Mouse (Mus musculus): ENCODE results near the gene Krt86. TPM values are rescaled to one million over a fixed set of nuclear protein-coding genes. Genes with fewer than 3 reads are reported as not detected.

The Krt86 gene
- polyA plus RNA-seq, 1 experiment: not detected

GRCm38 (mm10) chr15:101479666-101480060 is 6.4 kb downstream of the Krt86 start:
- no peaks in the 10 kb centered on the region for H3K27me3 ChIP-seq (ENCODE audit: control insufficient read depth, insufficient read depth, low read length)
- TF ChIP-seq CTCF (IDR thresholded peaks at IDR 0.05; ENCODE audit: borderline replicate concordance, insufficient read depth, low read depth, low read length) (no peak), POLR2A (IDR thresholded peaks at IDR 0.05; ENCODE audit: borderline replicate concordance, insufficient read depth, low read length) (no peak)
- no peak overlapping the region for H3K27ac ChIP-seq (ENCODE audit: insufficient read depth, low read length)
- H3K4me3 ChIP-seq (replicated peaks; ENCODE audit: insufficient read depth, low read depth, low read length): no peak overlapping the region
- 26% methylated on average over 11 of the region's 11 CpGs for WGBS
- no peaks in the 10 kb centered on the region; the same call in 1 of the 2 replicates for H3K4me1 ChIP-seq (ENCODE audit: control insufficient read depth, insufficient read depth, low read length)
- no peak for DNase-seq

- Histone ChIP-seq H3K27me3 (ENCODE audit: control insufficient read depth, insufficient read depth, low read length) (no peaks in the 10 kb centered on the region), H3K4me1 (ENCODE audit: control insufficient read depth, insufficient read depth, low read length) (no peaks in the 10 kb centered on the region; the same call in 1 of the 2 replicates), H3K4me3 (replicated peaks; ENCODE audit: insufficient read depth, low read depth, low read length) (no peak overlapping the region), H3K27ac (ENCODE audit: insufficient read depth, low read length) (no peak overlapping the region)
- 44% methylated on average over 4 of the region's 4 CpGs for WGBS
- TF ChIP-seq CTCF (IDR thresholded peaks at IDR 0.05; ENCODE audit: borderline replicate concordance, insufficient read depth, low read depth, low read length) (no peak), POLR2A (IDR thresholded peaks at IDR 0.05; ENCODE audit: borderline replicate concordance, insufficient read depth, low read length) (no peak)
- no peak for DNase-seq
Measured at GRCm38 (mm10) chr15:101482056-101482455, 8.8 kb downstream of the Krt86 start.

- WGBS: 88% methylated on average over 1 of the region's 1 CpGs
- Histone ChIP-seq H3K27me3 (ENCODE audit: control insufficient read depth, insufficient read depth, low read length) (no peaks in the 10 kb centered on the region), H3K4me3 (replicated peaks; ENCODE audit: insufficient read depth, low read depth, low read length) (no peak overlapping the region), H3K27ac (ENCODE audit: insufficient read depth, low read length) (no peak overlapping the region), H3K4me1 (ENCODE audit: control insufficient read depth, insufficient read depth, low read length) (no peaks in the 10 kb centered on the region; the same call in 1 of the 2 replicates)
- no peak for DNase-seq
- TF ChIP-seq CTCF (IDR thresholded peaks at IDR 0.05; ENCODE audit: borderline replicate concordance, insufficient read depth, low read depth, low read length) (no peak), POLR2A (IDR thresholded peaks at IDR 0.05; ENCODE audit: borderline replicate concordance, insufficient read depth, low read length) (no peak)
Measured at GRCm38 (mm10) chr15:101483646-101484045, 10.4 kb downstream of the Krt86 start.

- no peak overlapping the region for H3K27ac ChIP-seq (ENCODE audit: insufficient read depth, low read length)
- DNase-seq: no peak
- 89% methylated on average over 1 of the region's 1 CpGs for WGBS
- no peak overlapping the region for H3K4me3 ChIP-seq (replicated peaks; ENCODE audit: insufficient read depth, low read depth, low read length)
- no peak for TF ChIP-seq POLR2A (IDR thresholded peaks at IDR 0.05; ENCODE audit: borderline replicate concordance, insufficient read depth, low read length)
- no peak for TF ChIP-seq CTCF (IDR thresholded peaks at IDR 0.05; ENCODE audit: borderline replicate concordance, insufficient read depth, low read depth, low read length)
- H3K27me3 ChIP-seq (ENCODE audit: control insufficient read depth, insufficient read depth, low read length): no peaks in the 10 kb centered on the region
- H3K4me1 ChIP-seq (ENCODE audit: control insufficient read depth, insufficient read depth, low read length): no peaks in the 10 kb centered on the region
Measured at GRCm38 (mm10) chr15:101484939-101485338, 11.7 kb downstream of the Krt86 start.

- Histone ChIP-seq H3K27me3 (ENCODE audit: control insufficient read depth, insufficient read depth, low read length) (no peaks in the 10 kb centered on the region), H3K4me3 (replicated peaks; ENCODE audit: insufficient read depth, low read depth, low read length) (no peak overlapping the region), H3K4me1 (ENCODE audit: control insufficient read depth, insufficient read depth, low read length) (no peaks in the 10 kb centered on the region), H3K27ac (ENCODE audit: insufficient read depth, low read length) (no peak overlapping the region)
- TF ChIP-seq POLR2A (IDR thresholded peaks at IDR 0.05; ENCODE audit: borderline replicate concordance, insufficient read depth, low read length) (no peak), CTCF (IDR thresholded peaks at IDR 0.05; ENCODE audit: borderline replicate concordance, insufficient read depth, low read depth, low read length) (no peak)
- DNase-seq: no peak
- 88% methylated on average over 11 of the region's 11 CpGs for WGBS
Measured at GRCm38 (mm10) chr15:101485911-101486635, 12.8 kb downstream of the Krt86 start.

- WGBS: 41% methylated on average over 6 of the region's 6 CpGs
- H3K27me3 ChIP-seq (ENCODE audit: control insufficient read depth, insufficient read depth, low read length): no peaks in the 10 kb centered on the region
- TF ChIP-seq CTCF (IDR thresholded peaks at IDR 0.05; ENCODE audit: borderline replicate concordance, insufficient read depth, low read depth, low read length) (no peak), POLR2A (IDR thresholded peaks at IDR 0.05; ENCODE audit: borderline replicate concordance, insufficient read depth, low read length) (no peak)
- DNase-seq: peak in 1 of 2 experiments; percentile 7
- H3K4me1 ChIP-seq (ENCODE audit: control insufficient read depth, insufficient read depth, low read length): no peaks in the 10 kb centered on the region
- no peak within 1 kb of the TSS for H3K4me3 ChIP-seq (replicated peaks; ENCODE audit: insufficient read depth, low read depth, low read length)
- no peak within 1 kb of the TSS for H3K27ac ChIP-seq (ENCODE audit: insufficient read depth, low read length)
Measured at GRCm38 (mm10) chr15:101491431-101491830, 18.2 kb downstream of the Krt86 start, which contains the start of gene Krt83. TSS of gene Krt83 (minus strand) at chr15:101491512.

- H3K27me3 ChIP-seq (ENCODE audit: control insufficient read depth, insufficient read depth, low read length): no peaks in the 10 kb centered on the region
- WGBS: 86% methylated on average over 8 of the region's 8 CpGs
- no peak overlapping the region for H3K4me3 ChIP-seq (replicated peaks; ENCODE audit: insufficient read depth, low read depth, low read length)
- TF ChIP-seq POLR2A (IDR thresholded peaks at IDR 0.05; ENCODE audit: borderline replicate concordance, insufficient read depth, low read length) (no peak), CTCF (IDR thresholded peaks at IDR 0.05; ENCODE audit: borderline replicate concordance, insufficient read depth, low read depth, low read length) (no peak)
- no peak for DNase-seq
- H3K27ac ChIP-seq (ENCODE audit: insufficient read depth, low read length): no peak overlapping the region
- H3K4me1 ChIP-seq (ENCODE audit: control insufficient read depth, insufficient read depth, low read length): no peaks in the 10 kb centered on the region
Measured at GRCm38 (mm10) chr15:101492718-101493117, 19.4 kb downstream of the Krt86 start.

GRCm38 (mm10) chr15:101493713-101494112 is 20.4 kb downstream of the Krt86 start:
- WGBS: 94% methylated on average over 6 of the region's 6 CpGs
- H3K4me3 ChIP-seq (replicated peaks; ENCODE audit: insufficient read depth, low read depth, low read length): no peak overlapping the region
- TF ChIP-seq POLR2A (IDR thresholded peaks at IDR 0.05; ENCODE audit: borderline replicate concordance, insufficient read depth, low read length): no peak
- no peak for TF ChIP-seq CTCF (IDR thresholded peaks at IDR 0.05; ENCODE audit: borderline replicate concordance, insufficient read depth, low read depth, low read length)

More at GRCm38 (mm10) chr15:101493713-101494112, 20.4 kb downstream of the Krt86 start:
- Histone ChIP-seq H3K27ac (ENCODE audit: insufficient read depth, low read length) (no peak overlapping the region), H3K4me1 (ENCODE audit: control insufficient read depth, insufficient read depth, low read length) (no peaks in the 10 kb centered on the region), H3K27me3 (ENCODE audit: control insufficient read depth, insufficient read depth, low read length) (no peaks in the 10 kb centered on the region)
- DNase-seq: no peak
